Mouse (Mus musculus) hindbrain, embryonic 12.5 days (tissue): Measurements from ENCODE around the gene Hamp. TPM values are rescaled to one million over a fixed set of nuclear protein-coding genes. Genes with fewer than 3 reads are reported as not detected.

Experiments used
- polyA plus RNA-seq: library from polyadenylated mRNA; unstranded; fragments of >200 nt; fragmentation: Nextera tagmentation; extraction: Ambion mirVana; gene quantifications from 2 replicates; pipeline ENCODE4 v1.2.1, GENCODE M21; 2016

The Hamp gene
- polyA plus RNA-seq, 1 experiment from 2014 or later, result not detected

Other genes starting within 250 kb of the Hamp start
- not detected in 2 replicates for gene 2200002J24Rik, start 245.1 kb downstream of the Hamp start, polyA plus RNA-seq
- 0.93 and 1.3 TPM in 2 replicates for gene Atp4a, start 231.8 kb downstream of the Hamp start, polyA plus RNA-seq
- gene Tmem147, start 214.5 kb downstream of the Hamp start, polyA plus RNA-seq, result 147 and 164 TPM in 2 replicates
- gene Gapdhs, start 200.4 kb downstream of the Hamp start, polyA plus RNA-seq, result 0.76 and 1.1 TPM in 2 replicates
- 1.7 and 2.5 TPM in 2 replicates for gene Sbsn, start 192.6 kb downstream of the Hamp start, polyA plus RNA-seq
- 0.59 and 0.67 TPM in 2 replicates for gene Dmkn, start 180.3 kb downstream of the Hamp start, polyA plus RNA-seq
- not detected in 2 replicates for gene Krtdap, start 156.1 kb downstream of the Hamp start, polyA plus RNA-seq
- gene Ffar2, start 120.3 kb downstream of the Hamp start, polyA plus RNA-seq, result not detected in 2 replicates
- not detected in 2 replicates for gene Ffar3, start 87.9 kb downstream of the Hamp start, polyA plus RNA-seq
- gene Ffar1, start 82.5 kb downstream of the Hamp start, polyA plus RNA-seq, result not detected in 2 replicates
- not detected in 2 replicates for gene Cd22, start 63.7 kb downstream of the Hamp start, polyA plus RNA-seq
- gene Mag, start 29.2 kb downstream of the Hamp start, polyA plus RNA-seq, result 0.56 and 0.61 TPM in 2 replicates
- not detected in 2 replicates for gene Hamp2, start 19.4 kb downstream of the Hamp start, polyA plus RNA-seq
- 29.7 and 32.7 TPM in 2 replicates for gene Usf2, start 12.8 kb upstream of the Hamp start, polyA plus RNA-seq
- gene Lsr, start 29.4 kb upstream of the Hamp start, polyA plus RNA-seq, result 16.6 and 20.2 TPM in 2 replicates
- gene Fam187b, start 29.8 kb upstream of the Hamp start, polyA plus RNA-seq, result 0.89 and 1.4 TPM in 2 replicates
- gene Fxyd5, start 98.4 kb upstream of the Hamp start, polyA plus RNA-seq, result 9.6 and 10.4 TPM in 2 replicates
- 26.3 and 29.8 TPM in 2 replicates for gene Fxyd7, start 107.4 kb upstream of the Hamp start, polyA plus RNA-seq
- gene Fxyd1, start 113.2 kb upstream of the Hamp start, polyA plus RNA-seq, result 25.3 and 34.7 TPM in 2 replicates
- 2.1 TPM in 2 replicates for gene Lgi4, start 115.3 kb upstream of the Hamp start, polyA plus RNA-seq
- gene Fxyd3, start 132.7 kb upstream of the Hamp start, polyA plus RNA-seq, result 5.5 and 12.3 TPM in 2 replicates
- 2.3 and 2.7 TPM in 2 replicates for gene Hpn, start 171.3 kb upstream of the Hamp start, polyA plus RNA-seq
- gene Scn1b, start 183.0 kb upstream of the Hamp start, polyA plus RNA-seq, result 2.7 and 3.8 TPM in 2 replicates
- 185 and 202 TPM in 2 replicates for gene Gramd1a, start 211.9 kb upstream of the Hamp start, polyA plus RNA-seq